Mouse (Mus musculus): Measurements from ENCODE around the gene Ophn1. TPM values are rescaled to one million over a fixed set of nuclear protein-coding genes. Genes with fewer than 3 reads are reported as not detected.

Ophn1 gene
- total and polyA plus RNA-seq, 3 experiments = 4.3 to 6.0 (median 5.5) TPM

DNA sequence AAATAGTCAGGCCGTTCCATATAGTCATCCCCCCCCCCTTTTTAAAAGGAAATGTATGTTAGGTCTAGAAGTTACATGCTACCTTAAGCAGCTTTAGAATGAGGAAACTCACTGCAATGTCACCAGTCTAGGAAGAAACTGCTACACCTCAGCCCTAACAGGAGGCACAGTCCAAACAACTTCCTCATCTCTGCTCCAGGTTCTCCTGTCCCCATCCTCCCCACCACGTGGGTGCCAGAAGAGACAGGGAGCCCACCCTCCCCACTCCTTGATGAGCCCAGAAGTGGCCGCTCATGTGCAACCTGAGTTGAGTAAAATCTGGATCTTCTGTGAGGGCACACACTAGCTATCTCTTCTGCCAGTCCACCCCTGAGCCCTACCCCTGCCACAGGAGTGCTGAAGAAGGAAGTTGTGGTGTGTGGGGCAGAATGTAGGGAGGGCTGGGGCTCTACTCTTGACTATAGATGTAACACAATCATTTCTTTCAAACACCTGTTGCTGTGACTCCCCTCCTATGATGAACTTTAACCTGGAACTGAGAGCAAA lies 376.4 kb downstream of the Ophn1 start:
- Histone ChIP-seq H3K79me2 (replicated peaks; ENCODE audit: control insufficient read depth, insufficient read depth, low read length) (no peaks in the 10 kb centered on the region), H3K9ac (ENCODE audit: low read depth, low read length) (no peak overlapping the region), H3K27me3 (ENCODE audit: control insufficient read depth, insufficient read depth, low read length) (no peaks in the 10 kb centered on the region), H3K36me3 (ENCODE audit: control insufficient read depth, insufficient read depth, low read length) (no peaks in the 10 kb centered on the region), H3K27ac (no peak overlapping the region), H3K4me3 (no peak overlapping the region), H3K4me1 (ENCODE audit: control insufficient read depth, insufficient read depth, low read length) (no peaks in the 10 kb centered on the region)
- TF ChIP-seq POLR2A (IDR thresholded peaks at IDR 0.05; ENCODE audit: insufficient read depth, low read depth, low read length) (no peak), EP300 (IDR thresholded peaks at IDR 0.05; ENCODE audit: insufficient read depth, low read depth, low read length) (no peak), CTCF (IDR thresholded peaks at IDR 0.05) (no peak)
- no peak for DNase-seq
- WGBS = 63% methylated on average over 3 of the region's 3 CpGs
- intact Hi-C loops (cut with DNase I) = no loop called here

Small RNA genes within 50 kb of the gene (microRNA-seq; reads per million reads assigned to microRNA genes)
- 0 reads per million in 2 experiments for gene Gm27554

Other genes starting within 250 kb of the Ophn1 start
- 10 to 100 TPM; 17.0 to 20.6 TPM for gene Yipf6, start 45.3 kb upstream of the Ophn1 start, total RNA-seq (2021)
- 12.0 and 24.6 TPM in 2 replicates for gene Yipf6, start 45.3 kb upstream of the Ophn1 start, polyA plus RNA-seq (2012; rRNA removed)
- gene Stard8, start 112.2 kb upstream of the Ophn1 start, total RNA-seq (2021) = 10 to 100 TPM; 29.2 to 32.3 TPM
- gene Stard8, start 112.2 kb upstream of the Ophn1 start, polyA plus RNA-seq (2012; rRNA removed) = 36.2 and 50.3 TPM in 2 replicates
- gene Efnb1, start 245.1 kb upstream of the Ophn1 start, total RNA-seq (2021) = 10 to 100 TPM; 20.4 to 21.2 TPM
- 16.0 and 20.6 TPM in 2 replicates for gene Efnb1, start 245.1 kb upstream of the Ophn1 start, polyA plus RNA-seq (2012; rRNA removed)